Mouse (Mus musculus) heart, embryonic 11.5 days (tissue): ENCODE measurements around the gene Hic2. TPM values are rescaled to one million over a fixed set of nuclear protein-coding genes. Genes with fewer than 3 reads are reported as not detected.
"Not testable (repeated sequence)": the region's sequence is repeated elsewhere in the genome, so short reads cannot be mapped to it uniquely, and the experiment has no call there.

Experiments
- ATAC-seq: fragments of 200-750 bp; cut with Nextera tagmentation; replicated peaks from 2 replicates; pipeline ENCODE4 v1.8.0; 2017; ENCODE audit warnings: moderate library complexity; ENCODE audit not compliant: insufficient number of reproducible peaks, low FRiP score, low TSS enrichment
- H3K27ac ChIP-seq: fragments of 300-500 bp; sonication (generic); 2 replicates; pipeline ENCODE4 v1.5.1; 2014; ENCODE audit warnings: mild to moderate bottlenecking, low read depth, low read length
- H3K27me3 ChIP-seq: fragments of 300-500 bp; sonication (generic); 2 replicates; pipeline ENCODE4 v1.6.1; 2014; ENCODE audit warnings: mild to moderate bottlenecking, low read length, mixed read lengths; ENCODE audit not compliant: control insufficient read depth, insufficient read depth
- H3K36me3 ChIP-seq: fragments of 300-500 bp; sonication (generic); 2 replicates; pipeline ENCODE4 v1.6.1; 2014; ENCODE audit warnings: mild to moderate bottlenecking, low read length, moderate library complexity, mixed read lengths; ENCODE audit not compliant: control insufficient read depth, insufficient read depth
- H3K4me1 ChIP-seq: fragments of 300-500 bp; sonication (generic); 2 replicates; pipeline ENCODE4 v1.6.1; 2014; ENCODE audit warnings: low read length; ENCODE audit not compliant: control insufficient read depth, insufficient read depth
- H3K4me2 ChIP-seq: fragments of 300-500 bp; sonication (generic); 2 replicates; pipeline ENCODE4 v1.6.1; 2014; ENCODE audit warnings: mild to moderate bottlenecking, moderate library complexity
- H3K4me3 ChIP-seq: fragments of 300-500 bp; sonication (generic); 2 replicates; pipeline ENCODE4 v1.5.1; 2014; ENCODE audit warnings: low read depth, low read length
- H3K9ac ChIP-seq: fragments of 300-500 bp; sonication (generic); 2 replicates; pipeline ENCODE4 v1.6.1; 2014; ENCODE audit warnings: mild to moderate bottlenecking, low read depth, low read length, moderate library complexity
- H3K9me3 ChIP-seq: fragments of 300-500 bp; sonication (generic); replicated peaks from 2 replicates; pipeline ENCODE4 v1.6.1; 2016; ENCODE audit warnings: low read length; ENCODE audit not compliant: control insufficient read depth
- WGBS: fragments of 180-500 bp; shearing (Covaris S2); extraction: QIAGEN DNeasy Blood & Tissue Kit; methylation state at CpG from one replicate; pipeline ENCODE4 v1.1.7; 2014; ENCODE audit not compliant: insufficient replicate concordance; 5-methylcytosine and 5-hydroxymethylcytosine counted together
- polyA plus RNA-seq: library from polyadenylated mRNA; unstranded; fragments of >200 nt; fragmentation: Nextera tagmentation; extraction: Ambion mirVana; gene quantifications from 2 replicates; pipeline ENCODE4 v1.2.1, GENCODE M21; 2014

The Hic2 gene
- polyA plus RNA-seq, 1 experiment from 2014 or later = 4.5 TPM

DNA sequence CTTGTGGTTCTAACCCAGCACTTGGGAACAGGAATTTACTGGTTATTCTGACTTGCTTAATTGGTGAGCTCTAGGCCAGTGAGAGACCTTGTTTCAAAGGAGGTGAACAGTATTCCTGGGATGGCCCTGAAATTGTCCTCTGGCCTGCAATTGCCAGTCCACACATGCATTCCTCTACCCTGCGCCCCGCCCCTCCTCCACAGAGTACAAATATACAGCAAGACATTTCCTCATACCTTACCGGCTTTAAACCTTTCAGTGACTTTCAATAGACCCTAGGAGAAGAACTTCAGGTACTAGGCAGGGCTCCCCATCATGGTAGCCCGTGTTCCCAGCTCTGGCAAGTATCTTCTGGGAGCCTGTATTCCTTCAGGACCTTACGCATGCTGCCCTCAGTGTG, 7.8 kb upstream of the Hic2 start:
- Histone ChIP-seq H3K9me3 (0 out of 2 replicates have a peak, but pooled peaks cover 2% of the 10 kb centered on the region), H3K27me3 (no peaks in the 10 kb centered on the region), H3K36me3 (no peaks in the 10 kb centered on the region), H3K9ac (no peak overlapping the region), H3K4me3 (no peak overlapping the region), H3K27ac (no peak overlapping the region), H3K4me1 (peaks cover 3% of the 10 kb centered on the region), H3K4me2 (no peak overlapping the region)
- no peak for ATAC-seq
- 90% methylated on average over 5 of the region's 5 CpGs for WGBS

DNA sequence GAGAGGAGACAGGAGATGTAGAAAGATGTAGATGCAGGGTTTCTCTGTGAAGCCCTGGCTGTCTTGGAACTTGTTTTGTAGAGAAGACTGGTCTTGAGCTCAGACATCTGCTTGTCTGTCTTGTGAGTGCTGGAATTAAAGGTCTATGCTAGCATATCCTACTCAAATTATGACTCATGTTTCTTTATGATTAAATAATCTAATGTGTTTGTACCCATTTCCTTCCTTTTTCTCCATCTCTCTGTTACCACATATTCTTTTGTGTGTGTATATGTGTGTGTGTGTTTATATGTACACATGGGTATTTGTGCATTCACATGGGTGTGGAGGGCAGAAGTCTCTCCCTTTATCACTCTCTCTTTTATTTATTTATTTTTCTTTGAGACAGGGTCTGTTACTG, 6.9 kb upstream of the Hic2 start:
- no peak for ATAC-seq
- Histone ChIP-seq H3K4me3 (no peak overlapping the region), H3K9ac (no peak overlapping the region), H3K27me3 (no peaks in the 10 kb centered on the region), H3K36me3 (no peaks in the 10 kb centered on the region), H3K4me2 (no peak overlapping the region), H3K27ac (no peak overlapping the region), H3K4me1 (no peaks in the 10 kb centered on the region), H3K9me3 (0 out of 2 replicates have a peak, but pooled peaks cover 2% of the 10 kb centered on the region)

DNA sequence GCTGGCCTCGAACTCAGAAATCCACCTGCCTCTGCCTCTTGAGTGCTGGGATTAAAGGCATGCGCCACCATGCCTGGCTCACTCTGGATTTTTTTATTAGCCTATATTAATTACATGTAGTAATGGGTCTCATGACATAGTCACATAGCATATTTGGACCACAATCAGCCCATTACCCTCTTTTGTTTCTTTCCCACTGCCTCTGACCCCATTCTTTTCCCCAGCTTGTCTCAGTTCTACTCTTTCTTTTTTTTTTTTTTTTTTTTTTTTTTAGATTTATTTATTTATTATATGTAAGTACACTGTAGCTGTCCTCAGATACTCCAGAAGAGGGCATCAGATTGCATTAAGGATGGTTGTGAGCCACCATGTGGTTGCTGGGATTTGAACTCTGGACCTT, 1.8 kb upstream of the Hic2 start:
- WGBS = 86% methylated on average over 2 of the region's 2 CpGs
- not testable (repeated sequence) for H3K27me3 ChIP-seq, H3K9me3 ChIP-seq, ATAC-seq, H3K27ac ChIP-seq, H3K4me2 ChIP-seq, H3K9ac ChIP-seq, H3K36me3 ChIP-seq, H3K4me3 ChIP-seq
- H3K4me1 ChIP-seq = peaks cover 14% of the 10 kb centered on the region

DNA sequence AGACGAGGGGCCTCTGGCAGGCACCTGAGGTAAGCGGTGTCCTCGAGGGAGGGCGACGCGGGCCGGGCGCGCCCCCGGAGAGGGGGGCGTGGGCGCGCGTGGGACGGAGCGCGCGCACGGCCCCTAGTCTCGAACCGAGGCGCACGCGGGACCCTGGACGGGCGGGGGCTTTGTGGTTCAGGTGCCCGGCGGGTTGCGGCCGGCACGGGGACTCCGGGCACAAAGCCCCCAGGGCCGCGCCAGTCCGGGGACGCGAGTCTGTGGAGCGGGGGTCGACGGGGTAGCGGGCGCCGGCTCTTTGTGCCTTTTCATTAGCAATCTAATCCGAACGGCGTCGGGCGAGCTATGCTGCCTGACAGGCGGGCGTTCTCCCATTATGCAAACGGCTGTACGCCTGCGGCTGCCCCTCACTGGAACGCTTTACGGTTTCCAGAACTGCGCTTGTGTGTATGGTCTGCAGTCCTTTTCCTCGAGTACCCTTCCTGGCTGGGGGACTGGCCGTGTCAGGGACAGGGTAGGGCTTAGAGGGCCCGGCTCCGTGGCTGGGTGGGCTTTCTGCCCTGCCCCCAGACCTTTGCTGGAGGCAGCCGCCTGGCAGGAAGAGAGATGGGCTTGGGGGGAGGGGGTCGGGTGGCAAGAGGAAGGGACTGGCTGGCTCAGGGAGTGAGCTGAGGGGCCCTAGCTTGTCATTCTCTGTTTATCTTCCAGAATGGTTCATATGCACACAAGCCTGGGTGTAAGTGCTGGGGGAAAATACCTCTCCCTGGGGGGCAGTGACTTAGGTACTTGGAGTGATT, 528 bp downstream of the Hic2 start:
- 0 out of 2 replicates have a peak, but pooled peaks cover 2% of the 10 kb centered on the region for H3K9me3 ChIP-seq
- ATAC-seq = peak; percentile 8; the same call in 1 of the 2 replicates
- peak overlapping the region; percentile 91 for H3K27ac ChIP-seq
- H3K36me3 ChIP-seq = no peaks in the 10 kb centered on the region
- H3K27me3 ChIP-seq = no peaks in the 10 kb centered on the region
- H3K4me2 ChIP-seq = peak overlapping the region; percentile 94
- H3K9ac ChIP-seq = peak overlapping the region; percentile 96
- under 1% methylated on average over 49 of the region's 62 CpGs for WGBS
- H3K4me3 ChIP-seq = peak overlapping the region; percentile 95
- H3K4me1 ChIP-seq = peaks cover 24% of the 10 kb centered on the region

DNA sequence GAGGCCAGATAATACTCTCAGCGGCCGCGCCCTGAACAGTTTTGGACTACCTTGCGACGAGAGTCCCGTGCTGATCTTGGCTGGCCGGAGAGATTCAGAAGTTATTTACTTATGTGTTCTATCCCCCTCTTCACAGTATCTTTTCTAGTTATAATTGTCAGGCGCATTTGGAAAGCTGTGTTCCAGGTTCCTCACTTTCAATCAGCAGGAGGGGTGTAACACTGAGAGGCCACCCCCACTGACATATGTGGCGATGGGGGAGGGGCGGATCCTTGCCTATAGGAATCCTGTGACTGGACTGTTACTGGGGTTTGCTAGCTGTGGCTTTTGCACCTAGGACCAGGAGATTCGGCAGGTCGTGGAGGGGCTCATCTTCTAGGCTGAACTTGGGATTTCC, 1.1 kb downstream of the Hic2 start:
- H3K4me2 ChIP-seq = peak overlapping the region; percentile 94
- no peaks in the 10 kb centered on the region for H3K27me3 ChIP-seq
- ATAC-seq = no peak
- H3K4me3 ChIP-seq = peak overlapping the region; percentile 95
- no peaks in the 10 kb centered on the region for H3K36me3 ChIP-seq
- peaks cover 30% of the 10 kb centered on the region for H3K4me1 ChIP-seq
- H3K9me3 ChIP-seq = 0 out of 2 replicates have a peak, but pooled peaks cover 2% of the 10 kb centered on the region
- under 1% methylated on average over 12 of the region's 12 CpGs for WGBS
- peak overlapping the region; percentile 96 for H3K9ac ChIP-seq
- peak overlapping the region; percentile 91; the same call in 1 of the 2 replicates for H3K27ac ChIP-seq

DNA sequence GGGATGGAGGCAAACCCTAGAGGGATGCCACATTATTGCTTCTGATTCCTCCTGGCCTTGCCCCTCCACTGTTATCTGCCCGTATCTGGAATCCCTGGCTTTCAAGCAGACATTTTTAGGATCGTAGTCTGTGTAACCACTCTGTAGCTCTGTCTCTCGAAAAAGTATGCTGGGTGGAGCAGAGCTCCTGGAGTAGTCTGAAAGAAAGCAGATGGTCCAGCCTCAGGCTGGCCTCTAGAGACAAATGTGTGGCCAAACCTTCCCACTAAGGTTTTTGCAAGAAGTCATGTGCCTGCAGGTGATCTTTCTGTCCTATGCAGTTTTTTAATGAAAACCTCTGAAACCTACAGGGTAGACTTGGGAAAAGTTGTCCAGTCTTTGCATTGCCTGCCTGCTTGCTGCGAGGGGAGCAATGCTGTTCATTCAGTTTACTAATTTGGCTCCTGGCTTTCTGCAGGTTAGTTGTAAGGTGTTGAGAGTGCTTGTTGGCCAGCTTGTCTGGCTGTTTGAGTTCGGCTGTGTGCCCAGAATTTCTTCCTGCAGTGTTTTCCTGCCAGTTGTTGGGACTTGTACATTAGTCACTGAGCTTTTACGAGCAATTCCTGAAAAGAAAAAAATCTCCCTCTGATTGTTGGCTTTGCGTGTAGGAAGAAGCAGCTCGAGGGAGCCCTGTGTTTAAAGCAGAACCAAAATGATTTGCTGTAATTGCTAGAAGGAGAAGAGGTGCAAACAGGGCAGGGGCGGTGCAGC, 1.7 kb downstream of the Hic2 start:
- 37% methylated on average over 9 of the region's 9 CpGs for WGBS
- peaks cover 36% of the 10 kb centered on the region for H3K4me1 ChIP-seq
- H3K9ac ChIP-seq = peak overlapping the region; percentile 96; the same call in 1 of the 2 replicates
- no peaks in the 10 kb centered on the region for H3K9me3 ChIP-seq
- no peaks in the 10 kb centered on the region for H3K27me3 ChIP-seq
- ATAC-seq = no peak
- H3K4me2 ChIP-seq = peak overlapping the region; percentile 94
- H3K27ac ChIP-seq = no peak overlapping the region
- H3K36me3 ChIP-seq = no peaks in the 10 kb centered on the region
- peak overlapping the region; percentile 95 for H3K4me3 ChIP-seq

DNA sequence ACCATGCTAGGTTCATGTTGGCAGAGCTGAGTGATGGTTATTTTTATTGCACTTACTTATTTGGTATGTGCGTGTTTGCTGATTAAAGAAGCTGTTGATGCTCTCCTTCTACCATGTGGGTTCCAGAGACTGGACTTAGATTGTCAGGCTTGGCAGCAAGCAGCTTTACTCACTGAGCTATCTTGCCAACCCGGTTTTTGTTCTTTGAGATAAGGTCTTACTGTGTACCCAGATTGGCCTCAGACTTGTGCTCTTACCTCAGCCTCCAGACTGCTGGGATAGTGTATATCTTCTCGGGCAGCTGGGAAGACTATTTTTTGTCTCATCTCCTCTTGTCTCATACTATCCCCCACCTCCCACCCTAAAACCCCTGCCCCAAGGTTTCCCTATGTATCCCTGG, 4.3 kb downstream of the Hic2 start:
- Histone ChIP-seq H3K9ac (no peak overlapping the region), H3K4me3 (no peak overlapping the region), H3K27me3 (no peaks in the 10 kb centered on the region), H3K4me2 (no peak overlapping the region), H3K9me3 (no peaks in the 10 kb centered on the region), H3K4me1 (peaks cover 43% of the 10 kb centered on the region), H3K27ac (no peak overlapping the region), H3K36me3 (no peaks in the 10 kb centered on the region)
- 34% methylated on average over 3 of the region's 3 CpGs for WGBS
- no peak for ATAC-seq

DNA sequence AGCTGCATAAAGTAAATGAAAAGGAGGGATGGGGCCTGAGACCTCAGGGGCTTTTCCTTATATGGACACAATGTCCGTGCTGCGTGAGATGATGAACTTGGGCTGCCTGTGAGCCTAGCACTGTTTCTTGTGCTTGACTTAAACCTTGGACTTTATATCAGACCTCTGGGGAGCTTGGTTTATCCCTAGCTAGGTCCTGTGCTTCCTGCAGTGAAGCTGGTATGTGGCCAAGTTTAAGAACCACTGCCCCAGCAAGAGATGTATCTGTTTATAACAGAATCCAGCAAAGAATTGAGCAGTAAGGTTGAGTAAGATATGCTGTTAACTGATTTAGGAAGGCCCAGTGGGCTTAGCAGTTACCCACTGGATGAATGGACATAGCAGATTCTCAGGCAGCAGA, 6.0 kb downstream of the Hic2 start:
- Histone ChIP-seq H3K36me3 (no peaks in the 10 kb centered on the region), H3K27me3 (no peaks in the 10 kb centered on the region), H3K4me2 (no peak overlapping the region), H3K9ac (no peak overlapping the region), H3K27ac (no peak overlapping the region), H3K4me3 (no peak overlapping the region), H3K4me1 (peaks cover 53% of the 10 kb centered on the region), H3K9me3 (no peaks in the 10 kb centered on the region)
- 66% methylated on average over 2 of the region's 2 CpGs for WGBS
- no peak for ATAC-seq
